Mouse (Mus musculus) thymus, postnatal 14 days (tissue): Measurements from ENCODE around the gene Aak1.

Experiments used
- DNase-seq: peaks from one replicate; pipeline ENCODE4 v3.0.0; 2021

Aak1 gene

DNA sequence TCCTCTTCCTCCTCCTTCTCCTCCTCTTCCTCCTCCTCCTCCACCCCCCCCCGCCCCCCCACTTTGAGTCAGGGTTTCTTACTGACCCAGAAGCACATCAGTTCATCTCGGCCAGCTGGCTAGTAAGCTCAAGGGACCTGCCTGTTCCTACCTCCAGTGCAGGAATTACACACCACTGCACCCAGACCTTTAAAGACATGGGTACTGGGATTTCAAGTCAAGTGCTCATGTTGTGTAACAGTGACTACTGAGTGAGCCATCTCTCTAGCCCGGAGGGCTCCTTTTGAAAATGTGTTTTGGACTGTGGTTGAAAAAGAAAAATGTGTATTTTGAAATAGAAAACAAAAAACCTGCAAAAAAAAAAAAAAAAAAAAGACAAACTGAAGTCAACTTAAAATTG is 50.6 kb downstream of the Aak1 start:
- DNase-seq, result no peak

- no peak for DNase-seq
Observed at GRCm38 (mm10) chr6:86900546-86900945, 51.2 kb downstream of the Aak1 start.

DNA sequence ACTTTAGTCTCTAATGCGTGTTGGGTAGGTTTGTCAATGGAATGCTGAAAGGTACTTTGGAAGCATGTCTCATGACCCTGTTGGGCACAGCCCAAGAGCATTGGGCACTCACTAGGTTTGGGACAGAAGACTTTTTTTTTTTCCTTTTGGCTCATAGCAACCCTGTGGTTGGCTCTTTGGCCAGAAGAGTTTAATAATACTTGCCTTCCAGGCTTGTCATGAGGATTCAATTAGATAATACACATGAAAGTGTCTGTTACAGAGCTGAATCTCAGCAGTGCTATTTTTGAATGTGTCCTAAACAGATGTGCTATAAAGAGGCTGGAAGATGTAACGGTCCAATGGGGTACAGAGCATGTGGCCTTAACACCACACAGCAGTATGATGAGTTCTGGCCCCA is 56.2 kb downstream of the Aak1 start:
- DNase-seq, result no peak

GRCm38 (mm10) chr6:86907191-86907590 is 57.9 kb downstream of the Aak1 start:
- DNase-seq, result no peak

DNA sequence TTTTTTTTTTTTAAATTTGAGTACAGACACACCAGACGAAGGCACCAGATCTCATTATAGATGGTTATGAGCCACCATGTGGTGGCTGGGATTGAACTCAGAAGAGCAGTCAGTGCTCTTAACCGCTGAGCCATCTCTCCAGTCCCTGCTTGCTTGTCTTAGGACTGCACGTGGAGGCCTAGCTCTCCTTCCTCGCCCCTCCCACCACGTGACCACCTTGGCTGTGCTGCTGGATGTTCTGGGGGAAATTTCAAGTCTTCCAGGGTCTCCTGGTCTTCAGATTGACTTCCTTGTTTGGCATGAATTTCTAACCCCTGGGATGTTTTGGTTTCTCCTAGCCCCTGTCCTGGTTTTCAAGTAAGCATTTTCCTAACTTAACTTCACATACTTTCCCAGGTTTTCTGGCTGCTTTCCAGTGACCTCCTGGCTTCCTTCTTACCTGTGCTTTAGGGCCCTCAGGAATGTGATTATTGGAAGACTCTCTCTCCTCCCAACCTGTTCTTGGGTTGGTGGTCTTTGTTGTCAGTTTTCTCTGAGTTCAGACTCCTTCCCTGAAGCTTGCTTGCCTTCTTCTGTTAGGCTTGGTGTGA is 59.3 kb downstream of the Aak1 start:
- DNase-seq, result no peak

- peak; percentile 18 for DNase-seq
Observed at GRCm38 (mm10) chr6:86909881-86910280, 60.6 kb downstream of the Aak1 start.

GRCm38 (mm10) chr6:86916157-86916820 is 67.0 kb downstream of the Aak1 start:
- DNase-seq, result no peak

- no peak for DNase-seq
Observed at GRCm38 (mm10) chr6:86917231-86917630, 67.9 kb downstream of the Aak1 start.

GRCm38 (mm10) chr6:86918058-86918835 is 68.9 kb downstream of the Aak1 start:
- DNase-seq, result no peak

DNA sequence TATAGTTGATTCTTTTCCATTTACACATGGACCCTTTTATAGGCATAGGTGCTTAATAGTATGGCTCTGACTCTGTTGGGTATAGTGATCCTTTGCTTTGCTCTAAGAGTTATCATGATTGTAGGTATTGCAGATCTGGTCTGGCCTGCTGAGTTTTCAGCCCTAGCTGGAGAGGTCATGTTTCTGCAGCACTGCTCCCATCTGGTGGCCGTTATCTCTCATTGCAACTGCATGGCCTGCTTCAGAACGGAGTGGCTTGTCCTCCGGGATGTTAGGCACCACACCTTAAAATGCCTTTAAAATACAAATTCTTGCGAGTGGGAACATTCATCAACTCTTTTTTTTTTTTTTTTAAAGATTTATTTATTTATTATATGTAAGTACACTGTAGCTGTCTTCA is 72.6 kb downstream of the Aak1 start:
- peak; percentile 68 for DNase-seq

DNA sequence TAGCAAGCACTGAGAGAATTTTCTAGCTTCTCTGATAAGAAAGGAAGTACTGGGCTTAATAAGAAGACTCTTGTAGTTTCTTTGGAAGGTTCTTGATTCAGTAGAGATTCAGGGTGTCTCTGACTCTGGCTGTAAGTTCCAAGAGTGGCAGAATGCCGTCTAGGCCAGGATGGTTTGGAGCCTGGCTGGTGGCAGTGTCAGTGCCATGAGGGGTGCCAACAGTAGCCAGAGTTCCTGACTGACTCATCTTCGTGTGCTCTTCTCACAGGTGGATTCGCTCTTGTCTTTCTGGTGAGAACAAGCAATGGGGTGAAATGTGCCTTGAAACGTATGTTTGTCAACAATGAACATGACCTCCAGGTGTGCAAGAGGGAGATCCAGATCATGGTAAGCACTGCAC is 75.4 kb downstream of the Aak1 start:
- no peak for DNase-seq

- no peak for DNase-seq
Observed at GRCm38 (mm10) chr6:86934541-86934940, 85.2 kb downstream of the Aak1 start.

DNA sequence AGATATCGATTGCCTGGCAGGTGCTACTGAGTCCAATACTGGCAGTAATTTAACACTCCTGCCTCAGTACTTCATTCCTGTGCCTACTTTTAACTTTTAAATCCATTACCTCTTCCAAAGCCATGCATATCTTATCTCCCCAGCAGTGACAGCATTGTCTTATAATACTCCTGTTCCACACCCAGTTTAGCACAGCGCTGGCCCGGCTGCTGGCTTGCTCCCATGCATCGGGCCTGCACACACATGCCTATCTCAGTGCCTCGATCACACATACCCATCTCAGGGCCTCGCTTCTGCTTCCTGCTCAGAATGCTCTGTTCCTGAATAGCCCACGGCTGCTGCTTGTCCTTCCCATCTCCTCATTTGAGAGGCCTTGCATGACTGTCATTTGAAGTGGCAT is 90.5 kb downstream of the Aak1 start:
- no peak for DNase-seq

GRCm38 (mm10) chr6:86940966-86941365 is 91.6 kb downstream of the Aak1 start:
- DNase-seq, result no peak

DNA sequence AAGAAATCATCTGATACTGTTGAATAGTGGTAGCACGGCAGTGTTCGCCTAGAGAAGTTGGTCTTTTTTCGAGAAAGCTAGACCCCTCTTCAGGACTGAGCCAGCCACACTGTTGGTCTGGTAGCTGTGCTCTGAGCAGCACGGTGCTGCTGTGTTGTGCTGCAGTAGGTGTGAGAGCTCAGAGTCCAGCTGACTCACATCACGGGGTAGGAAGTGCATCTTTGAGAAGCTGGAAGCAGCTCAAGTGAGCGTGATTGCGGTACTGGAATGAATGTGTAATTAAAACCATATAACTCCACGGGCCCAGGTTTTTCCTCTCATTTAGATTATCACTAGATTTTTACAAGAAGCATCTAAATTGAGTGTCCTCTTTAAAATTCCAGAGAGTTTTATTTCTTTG is 97.8 kb downstream of the Aak1 start:
- DNase-seq, result no peak

DNA sequence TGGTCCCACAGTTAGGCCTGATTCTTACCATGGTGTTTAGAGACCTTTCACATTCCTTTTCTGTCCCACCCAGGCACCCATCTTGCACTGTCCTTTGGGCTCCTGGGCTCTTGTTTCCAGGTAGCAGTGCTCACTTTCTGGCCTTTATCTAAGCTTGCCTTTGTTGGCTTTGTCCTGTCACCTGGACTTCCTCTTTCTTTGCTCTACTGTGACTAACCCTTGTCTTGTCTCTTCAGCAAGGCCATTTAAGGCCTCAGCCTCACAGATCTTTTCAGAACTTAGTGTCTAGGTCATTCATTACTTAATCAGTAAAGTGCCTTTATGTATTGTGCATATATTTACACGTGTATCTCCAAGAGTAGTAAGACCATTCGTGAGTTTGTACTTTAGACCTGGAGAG is 99.4 kb downstream of the Aak1 start:
- no peak for DNase-seq

DNA sequence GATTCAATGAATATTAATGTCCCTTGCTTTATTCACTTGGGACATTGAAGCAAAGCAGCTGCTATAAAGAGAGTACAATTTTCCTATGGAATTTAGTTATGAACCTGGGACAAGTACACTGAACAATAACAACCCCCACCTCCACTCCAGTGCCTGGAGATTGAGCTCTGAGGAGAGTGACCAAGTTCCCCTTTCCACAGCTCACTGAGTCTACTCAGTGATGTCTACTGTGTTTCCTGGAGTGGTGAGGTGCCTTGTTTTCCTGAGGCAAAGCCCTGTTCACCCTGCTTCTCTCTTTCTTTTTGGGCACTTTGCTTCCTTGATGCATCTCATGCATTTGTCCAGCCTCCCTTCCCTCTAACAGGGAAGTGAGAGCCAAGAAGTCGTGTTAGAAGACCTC is 100.8 kb downstream of the Aak1 start:
- DNase-seq, result no peak

DNA sequence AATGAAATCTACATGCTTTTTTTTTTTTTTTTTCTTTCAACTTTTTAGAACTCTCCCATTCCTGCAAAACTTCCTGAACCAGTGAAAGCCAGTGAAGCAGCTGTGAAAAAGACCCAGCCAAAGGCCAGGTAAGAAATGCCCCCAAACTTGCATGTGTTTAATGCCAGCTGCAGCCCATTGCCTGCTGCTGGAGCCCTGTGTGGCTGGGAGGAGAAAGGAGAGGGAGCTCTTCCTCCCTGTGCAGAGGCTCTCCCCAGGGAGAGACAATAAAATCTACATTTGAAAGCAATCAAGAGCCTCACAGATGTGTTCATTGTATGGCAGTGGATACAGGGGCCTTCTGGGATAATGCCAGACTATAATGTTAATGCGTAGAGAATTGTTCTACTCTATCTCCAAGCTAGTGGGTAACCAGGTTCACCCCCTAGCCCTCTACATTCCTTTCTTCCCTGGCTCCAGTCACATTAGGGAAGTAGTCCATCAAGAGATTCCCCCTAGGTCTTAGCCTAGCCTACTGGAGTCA is 101.5 kb downstream of the Aak1 start:
- no peak for DNase-seq

DNA sequence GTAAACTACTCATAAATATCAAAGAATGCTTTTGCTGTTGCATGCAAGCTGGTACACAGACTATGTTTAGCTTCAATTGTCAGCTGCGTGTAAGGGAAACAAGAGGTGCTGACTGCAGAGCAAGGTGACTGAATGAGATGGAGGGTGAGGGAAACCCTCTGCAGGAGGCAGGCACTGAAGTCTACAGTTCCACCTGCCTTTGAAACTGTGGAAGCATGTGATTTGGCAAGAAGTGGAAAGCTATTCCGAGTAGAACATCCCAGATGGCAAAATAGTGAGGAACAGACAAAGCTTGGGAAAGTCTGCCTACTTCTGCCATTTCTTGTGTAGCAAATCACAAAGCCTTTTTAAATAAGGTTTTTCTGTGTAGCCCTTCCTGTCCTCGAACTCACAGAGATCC is 106.4 kb downstream of the Aak1 start:
- no peak for DNase-seq

GRCm38 (mm10) chr6:86956206-86956605 is 106.9 kb downstream of the Aak1 start:
- DNase-seq, result peak; percentile 37

DNA sequence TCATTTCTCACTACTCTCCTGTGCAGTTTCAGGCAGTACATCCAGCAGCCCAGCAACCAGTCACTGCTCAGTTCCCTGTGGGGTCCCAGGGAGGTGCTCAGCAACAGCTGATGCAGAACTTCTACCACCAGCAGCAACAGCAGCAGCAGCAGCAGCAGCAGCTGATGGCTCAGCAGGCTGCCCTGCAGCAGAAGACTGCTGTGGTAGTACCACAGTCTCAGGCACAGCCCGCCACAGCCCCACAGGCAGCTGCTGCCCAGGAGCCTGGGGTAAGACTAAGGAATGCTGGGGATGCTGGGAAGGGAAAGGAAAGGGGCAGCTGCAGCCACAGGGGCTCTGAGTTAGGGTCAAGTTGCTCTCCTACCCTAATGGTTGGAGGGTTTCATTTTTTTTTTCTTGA is 109.7 kb downstream of the Aak1 start:
- DNase-seq, result no peak

- DNase-seq, result no peak
Observed at GRCm38 (mm10) chr6:86963987-86964685, 114.8 kb downstream of the Aak1 start.

DNA sequence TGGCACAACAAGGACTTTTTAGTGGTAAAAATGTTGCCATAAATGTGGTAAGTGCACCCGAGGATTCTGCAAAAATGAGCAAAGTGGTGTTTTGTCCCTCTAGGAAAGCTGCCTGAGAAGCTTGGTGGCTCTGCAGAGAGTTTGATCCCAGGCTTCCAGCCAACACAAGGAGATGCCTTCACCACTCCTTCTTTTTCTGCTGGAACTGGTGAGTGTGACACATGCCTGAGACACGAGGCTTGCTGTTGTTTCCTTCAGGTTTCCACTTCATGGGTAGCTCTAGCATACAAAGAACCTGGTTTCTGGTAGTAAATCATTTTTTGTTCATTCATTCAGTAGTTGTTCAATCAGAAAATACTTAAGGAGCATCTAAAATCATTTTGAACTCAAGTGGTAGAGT is 117.8 kb downstream of the Aak1 start:
- DNase-seq, result no peak
